Mouse (Mus musculus) CH12F3 (cell line): Measurements from ENCODE around the gene Nuak1.

Experiments used
- in situ Hi-C: fragments of 300-500 bp; cut with MboI; formaldehyde crosslinking; loops from 2 replicates; pipeline ENCODE4 v1.14.3; 2020; ENCODE audit warnings: low sequenced_read_pairs

Gene Nuak1

DNA sequence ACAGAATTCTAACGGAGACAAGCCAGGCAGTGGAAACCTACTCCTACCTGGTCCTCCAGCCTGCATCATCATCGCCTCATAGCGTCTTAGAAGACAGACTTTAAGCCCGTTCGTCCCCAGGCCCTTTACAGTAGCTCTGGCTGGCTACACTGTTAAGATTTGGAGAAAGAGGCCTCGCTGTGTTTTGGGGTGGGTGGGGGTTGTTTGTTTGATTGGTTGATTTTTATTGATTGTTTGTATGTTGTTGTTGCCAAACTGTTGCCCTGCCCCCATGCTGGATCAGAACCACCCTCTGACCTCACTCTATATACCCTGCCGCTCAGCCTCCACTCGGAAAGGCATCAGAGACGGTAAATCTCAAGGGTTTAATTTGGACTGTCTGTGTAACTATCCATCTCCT is 55.6 kb downstream of the Nuak1 start:
- in situ Hi-C loops, result no loop called here

DNA sequence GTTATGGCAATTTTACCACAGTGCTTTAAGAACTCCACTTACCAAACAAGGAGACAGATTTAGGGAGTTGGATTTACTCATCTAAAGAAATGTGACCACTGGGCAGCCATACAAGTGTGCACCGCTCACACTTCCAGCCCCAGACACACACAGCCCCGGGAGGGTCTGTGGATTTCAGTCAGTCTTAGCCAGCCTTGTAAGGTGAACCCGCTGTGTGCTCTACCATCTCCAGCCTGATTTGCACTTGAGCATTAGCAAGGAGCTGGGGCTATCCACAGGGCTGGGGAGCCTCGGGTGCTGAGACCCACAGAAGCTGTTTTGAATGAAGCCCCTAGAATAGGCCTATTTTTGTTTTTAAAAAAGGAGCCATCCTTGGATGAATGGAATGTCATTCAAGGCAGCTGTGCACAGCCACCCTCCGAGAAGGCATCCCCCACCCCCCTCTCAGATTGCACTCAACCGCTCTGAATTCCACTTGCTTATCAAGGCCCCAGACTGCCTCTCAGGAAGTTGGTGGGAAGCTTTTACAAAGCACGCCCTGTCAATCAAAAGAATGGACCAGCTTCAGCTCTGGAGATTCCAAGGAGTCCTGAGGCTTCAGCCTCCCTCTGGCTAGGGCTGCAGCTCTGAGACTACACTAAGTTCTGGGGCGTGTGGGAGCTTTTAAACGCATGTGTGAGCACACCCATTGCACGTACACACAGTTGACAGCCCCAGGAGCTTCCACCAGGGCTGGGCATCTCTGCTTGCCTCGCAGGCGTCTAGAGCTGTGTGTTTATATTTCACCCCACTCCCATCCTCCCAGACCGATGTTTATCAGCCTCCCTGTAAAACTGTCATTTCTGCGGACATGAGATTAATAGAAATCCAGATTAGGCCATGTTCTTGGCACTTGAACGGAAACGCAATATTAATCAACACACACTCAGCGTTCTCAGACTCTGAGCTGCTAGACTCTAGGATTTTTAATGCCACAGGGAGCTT is 57.2 kb downstream of the Nuak1 start:
- in situ Hi-C loops, result no loop called here

DNA sequence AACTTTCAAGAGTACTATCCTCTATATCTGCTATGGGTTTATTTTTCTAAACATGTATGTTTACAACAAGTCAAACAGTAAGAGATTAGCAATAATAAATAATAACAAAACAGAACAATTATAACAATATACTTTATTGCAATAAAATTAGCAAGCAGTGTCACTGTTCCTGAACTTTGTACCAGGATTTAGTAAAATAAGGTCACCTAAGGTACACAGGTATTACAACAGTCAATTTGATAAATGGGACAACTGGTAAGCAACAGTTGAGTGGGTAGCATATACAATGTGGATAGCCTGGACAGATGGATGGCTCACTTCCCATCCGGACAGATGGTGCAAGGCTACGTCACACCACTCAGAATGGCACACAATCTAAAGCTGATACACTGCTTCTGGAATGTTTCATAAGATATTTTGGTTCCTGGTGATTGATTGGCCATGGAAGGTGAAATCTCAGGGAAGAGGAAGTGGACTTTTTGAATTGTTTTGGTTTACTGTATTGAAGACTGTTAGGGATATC is 59.1 kb downstream of the Nuak1 start:
- in situ Hi-C loops, result no loop called here

DNA sequence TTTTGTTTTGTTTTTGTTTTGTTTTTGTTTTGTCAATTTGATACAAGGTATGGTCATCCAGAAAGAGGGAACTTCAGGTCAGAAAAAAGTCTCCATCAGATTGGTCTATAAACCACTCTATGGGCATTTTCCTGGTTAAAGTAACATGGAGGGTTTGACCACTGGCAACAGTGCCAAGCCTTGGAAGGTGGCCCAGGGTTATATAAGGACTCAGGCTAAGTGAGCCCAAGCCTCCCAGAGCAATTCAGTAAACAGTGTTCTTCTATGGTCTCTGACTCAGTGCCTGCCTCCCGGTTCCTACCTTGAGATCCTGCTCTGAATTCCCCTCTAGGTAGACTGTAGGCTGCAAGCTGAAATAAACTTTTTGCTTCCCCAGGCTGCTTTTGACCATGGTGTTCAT is 61.0 kb downstream of the Nuak1 start:
- in situ Hi-C loops, result no loop called here

DNA sequence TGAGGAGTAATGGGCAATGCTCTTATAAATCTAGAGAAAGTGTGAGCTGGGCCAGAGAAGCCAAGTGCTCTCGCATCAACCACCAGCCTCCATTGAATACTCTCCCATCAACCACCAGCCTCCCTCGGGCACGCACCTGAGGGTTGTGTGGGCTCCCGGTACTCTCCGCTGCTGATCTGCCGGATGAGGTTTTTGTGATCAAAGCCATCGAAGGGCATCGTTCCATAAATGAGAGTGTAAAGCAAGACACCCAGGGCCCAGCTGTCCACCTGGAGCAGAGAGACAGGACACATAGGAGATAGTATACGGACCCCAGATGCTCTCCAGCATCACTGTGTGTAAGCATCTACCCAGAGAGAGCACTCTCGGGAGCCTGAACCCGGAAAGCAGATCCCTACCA is 62.4 kb downstream of the Nuak1 start:
- in situ Hi-C loops, result no loop called here

GRCm38 (mm10) chr10:84376346-84376745 is 64.1 kb downstream of the Nuak1 start:
- in situ Hi-C loops, result no loop called here

DNA sequence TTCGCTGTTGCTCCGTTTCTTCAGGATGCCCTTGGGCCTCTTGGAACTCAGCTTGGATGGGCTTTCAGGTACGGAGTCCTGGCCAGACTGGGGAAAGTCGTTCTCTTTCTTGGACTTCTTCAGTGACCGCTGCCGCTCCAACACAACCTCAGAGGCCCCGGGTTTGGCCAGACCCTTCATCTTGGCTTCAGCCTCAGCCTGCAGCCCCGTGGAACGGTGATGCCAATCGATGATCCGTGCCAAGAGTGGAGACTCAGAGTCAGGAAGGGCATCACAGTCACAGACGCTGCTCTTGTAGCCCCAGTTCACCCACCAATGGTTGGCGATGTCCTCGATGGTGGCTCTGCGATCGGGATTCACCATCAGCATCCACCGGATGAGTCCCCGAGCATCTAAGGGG is 65.4 kb downstream of the Nuak1 start:
- in situ Hi-C loops, result no loop called here

DNA sequence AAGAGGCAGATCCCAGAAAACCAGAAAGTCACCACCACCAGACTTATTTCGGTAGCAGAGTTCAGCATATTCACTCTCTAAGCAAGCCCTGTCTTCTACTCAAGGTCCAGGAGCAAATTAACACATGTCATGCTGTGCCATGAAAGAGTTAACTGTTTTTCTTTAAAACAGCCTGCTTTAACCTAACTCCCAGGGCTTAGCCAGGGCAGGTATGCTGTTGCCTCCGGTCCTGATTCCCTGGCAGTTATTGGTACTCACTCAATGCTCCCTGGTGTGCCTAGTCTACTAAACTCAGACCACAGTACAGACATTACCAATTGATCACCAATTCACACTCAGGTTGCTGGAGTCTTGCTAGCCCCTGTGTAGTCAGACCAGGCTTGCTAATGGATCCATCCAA is 66.9 kb downstream of the Nuak1 start:
- in situ Hi-C loops, result no loop called here

DNA sequence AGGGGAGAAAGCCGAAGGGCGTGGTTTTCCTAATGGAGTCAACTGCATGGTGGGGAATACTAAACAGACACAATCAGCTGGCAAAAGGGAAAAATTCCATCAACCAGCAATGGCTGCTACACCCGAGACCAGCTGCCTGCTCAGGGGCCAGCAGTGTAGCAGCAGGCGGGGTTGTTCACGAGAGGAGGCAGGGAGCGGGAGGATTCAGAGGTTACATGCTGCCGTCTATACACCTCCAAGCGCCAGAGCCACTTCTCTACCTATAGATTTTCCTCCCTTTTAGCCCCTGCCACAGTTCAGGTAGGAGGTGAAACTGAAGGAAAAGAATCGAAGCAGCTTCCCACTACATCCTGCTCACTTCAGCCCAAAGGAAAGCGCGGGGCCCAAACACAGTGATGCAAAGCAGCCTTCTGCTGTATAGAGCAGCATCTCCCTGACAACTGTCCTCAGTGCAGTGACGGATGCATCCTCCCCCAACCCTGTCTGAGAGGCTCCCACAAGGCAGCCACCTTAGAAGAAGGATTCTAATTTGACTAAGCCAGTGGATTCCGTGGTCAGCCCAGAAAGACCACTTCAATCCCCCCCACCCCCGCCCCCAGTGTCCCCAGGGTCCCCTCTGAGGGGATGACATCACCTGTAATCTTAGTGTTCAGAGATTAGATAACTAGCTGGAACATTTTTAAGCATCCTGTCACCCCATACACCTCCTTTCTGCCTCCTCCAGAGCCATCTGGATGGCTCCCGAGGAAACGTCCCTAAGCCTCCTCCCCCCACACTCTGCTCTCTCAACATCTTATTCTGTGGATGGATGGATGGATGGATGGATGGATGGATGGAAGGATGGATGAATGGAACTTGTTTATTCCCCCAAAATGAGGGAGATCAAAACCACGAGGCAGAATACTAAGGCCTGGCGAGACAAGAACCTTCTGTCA is 68.0 kb downstream of the Nuak1 start:
- in situ Hi-C loops, result no loop called here

- in situ Hi-C loops, result no loop called here
Observed at GRCm38 (mm10) chr10:84371681-84372160, 68.7 kb downstream of the Nuak1 start.

- in situ Hi-C loops, result no loop called here
Observed at GRCm38 (mm10) chr10:84371230-84371629, 69.2 kb downstream of the Nuak1 start.

DNA sequence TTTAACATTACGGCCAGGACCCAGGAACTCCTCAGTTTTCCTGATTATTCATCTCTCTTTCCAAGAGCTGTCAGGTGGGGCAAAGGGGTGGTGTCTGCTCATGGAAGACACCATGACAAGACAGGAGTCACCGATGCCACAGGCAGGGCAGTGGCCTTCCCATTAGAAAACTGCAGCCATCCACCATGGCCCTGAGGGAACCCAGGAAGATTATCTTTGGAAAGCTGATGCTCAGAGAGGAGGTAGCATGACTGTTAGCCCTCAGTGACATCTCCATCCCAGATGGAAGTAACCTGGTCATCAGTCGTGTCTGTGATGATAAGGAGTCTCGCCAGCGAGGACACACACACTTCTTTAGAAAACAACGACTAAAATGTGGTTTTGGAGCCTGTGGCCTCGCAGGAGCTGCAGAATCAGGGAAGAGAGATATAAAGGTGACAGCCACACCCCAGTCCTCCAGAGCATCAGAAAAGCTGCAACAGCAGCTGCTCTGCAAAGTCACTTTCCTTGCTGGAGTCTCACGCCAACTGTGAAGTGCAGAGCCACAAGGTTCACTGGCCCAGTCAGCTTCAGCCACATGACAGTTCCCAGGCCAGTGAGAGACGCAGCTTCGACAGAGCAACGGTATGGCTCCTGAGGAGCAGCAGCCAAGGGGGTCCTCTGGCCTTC is 70.6 kb downstream of the Nuak1 start:
- in situ Hi-C loops, result no loop called here

- in situ Hi-C loops, result no loop called here
Observed at GRCm38 (mm10) chr10:84368185-84368584, 72.2 kb downstream of the Nuak1 start.

- in situ Hi-C loops, result no loop called here
Observed at GRCm38 (mm10) chr10:84365166-84365865, 75.1 kb downstream of the Nuak1 start.

DNA sequence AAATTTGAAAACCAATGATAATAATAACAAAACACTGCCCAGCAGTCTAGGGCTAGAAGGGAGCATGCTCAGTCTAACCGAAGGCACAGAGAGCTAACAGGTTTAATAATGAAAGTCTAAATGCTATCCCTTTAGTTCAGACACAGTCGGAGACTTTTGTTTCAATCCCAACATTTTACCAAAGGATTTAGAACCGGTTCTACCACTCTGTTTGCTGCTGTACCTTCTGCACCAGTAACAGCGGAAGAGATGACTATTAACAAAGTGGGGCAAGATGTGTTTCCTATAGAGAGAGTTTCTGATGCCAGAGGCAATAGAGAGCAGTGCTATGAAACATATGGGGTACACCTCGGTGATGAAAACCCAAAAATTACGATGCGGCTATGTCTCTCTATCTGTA is 76.6 kb downstream of the Nuak1 start:
- in situ Hi-C loops, result no loop called here

GRCm38 (mm10) chr10:84360953-84361352 is 79.4 kb downstream of the Nuak1 start:
- in situ Hi-C loops, result no loop called here

DNA sequence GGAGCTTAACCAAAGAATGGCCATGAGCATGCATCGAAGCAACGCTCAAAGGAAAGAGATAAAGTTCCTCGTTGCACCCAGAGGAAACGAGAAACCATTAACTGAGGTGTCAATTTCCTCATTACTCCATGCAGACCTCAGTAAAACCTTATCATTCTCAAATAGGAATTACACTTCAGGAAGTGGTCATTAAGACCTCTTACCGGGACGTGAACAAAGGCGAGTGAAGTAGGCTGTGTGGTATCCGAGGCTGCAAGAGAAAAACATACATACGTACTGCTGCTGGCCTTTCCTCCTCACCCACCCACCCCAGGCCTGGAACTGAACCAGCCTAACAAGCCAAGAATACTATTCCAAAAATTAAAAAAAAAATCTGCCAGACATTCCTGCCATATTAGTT is 80.0 kb downstream of the Nuak1 start:
- in situ Hi-C loops, result no loop called here

- in situ Hi-C loops, result no loop called here
Observed at GRCm38 (mm10) chr10:84358738-84359120, 81.7 kb downstream of the Nuak1 start.

- in situ Hi-C loops, result no loop called here
Observed at GRCm38 (mm10) chr10:84357997-84358737, 82.2 kb downstream of the Nuak1 start.
